Mouse (Mus musculus): ENCODE data around the gene Mpi.

The Mpi gene

DNA sequence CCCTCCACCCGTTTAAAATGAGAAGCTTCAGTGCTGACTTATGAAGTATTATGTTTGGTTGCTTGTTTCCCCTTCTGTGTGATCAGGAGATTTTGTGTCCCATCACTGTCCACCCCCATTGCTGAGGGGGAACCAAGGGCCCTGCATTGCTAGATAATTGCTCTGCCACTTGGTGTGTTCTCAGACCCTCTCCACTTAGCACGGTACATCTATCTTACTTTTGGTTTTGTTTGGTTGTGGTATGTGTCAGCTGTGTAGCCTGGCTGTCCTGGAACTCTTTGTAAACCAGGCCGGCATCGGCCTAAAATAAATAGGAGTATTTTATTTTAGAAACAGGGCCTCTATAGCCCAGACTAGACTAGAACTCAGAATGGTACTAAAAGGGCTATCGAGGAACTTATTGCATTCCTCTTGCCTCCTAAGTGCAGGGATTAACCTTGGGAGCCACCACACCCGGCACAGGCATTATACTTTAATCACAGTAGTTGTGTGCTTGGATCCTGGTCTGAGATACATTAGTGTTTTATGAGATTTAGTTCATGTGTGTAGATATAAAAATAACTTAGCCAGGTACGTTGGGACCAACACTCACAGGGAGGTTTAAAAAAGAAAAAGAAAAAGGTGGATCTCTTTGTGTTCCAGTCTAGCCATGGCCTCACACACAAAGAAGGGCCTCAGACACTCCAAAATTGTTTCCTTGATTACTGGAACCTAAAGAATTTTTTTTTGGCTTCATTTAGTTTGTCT is 30.3 kb downstream of the Mpi start:
- DNase-seq: no peak

DNA sequence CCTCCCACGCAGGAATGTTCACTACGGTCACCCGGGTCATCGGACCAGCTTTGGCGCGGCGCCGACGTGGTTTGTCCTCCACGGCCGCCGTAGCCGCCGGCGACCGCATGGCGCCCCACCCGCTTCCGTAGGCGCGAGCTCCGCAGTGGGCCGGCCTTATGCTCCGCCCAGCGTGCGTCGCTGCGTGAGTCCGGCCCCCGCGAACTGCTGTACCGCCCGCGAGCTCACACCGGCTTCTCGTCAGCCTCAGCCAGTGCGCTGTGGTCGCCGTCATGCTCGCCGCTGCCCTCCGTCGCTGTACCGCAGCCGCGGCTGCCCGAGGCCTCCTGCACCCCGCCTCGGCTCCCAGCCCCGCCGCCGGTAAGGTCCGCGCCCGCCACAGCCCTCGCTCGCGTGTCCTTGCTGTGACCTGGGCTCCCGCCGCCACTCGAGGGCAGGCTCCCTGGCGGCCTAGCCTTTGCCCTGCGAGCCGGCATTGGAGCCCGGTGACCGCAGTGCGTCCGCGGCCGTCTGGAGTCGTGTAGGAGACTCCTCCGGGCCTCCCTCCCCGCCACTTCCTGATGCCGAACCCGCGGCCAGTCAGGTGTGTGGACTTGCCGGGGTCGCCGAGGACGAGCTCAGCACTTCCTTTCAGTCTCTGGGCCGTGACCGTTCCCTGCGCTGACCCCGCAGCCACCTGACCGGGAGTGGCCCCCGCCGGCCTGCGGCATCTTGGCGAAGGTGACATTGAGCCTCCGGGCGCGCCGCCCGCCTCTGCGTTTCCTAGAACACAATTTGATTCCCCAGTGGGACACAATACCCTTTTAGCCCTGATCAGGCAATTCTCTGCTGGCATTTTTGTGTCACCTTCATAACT is 31.3 kb downstream of the Mpi start, which contains the start of gene Cox5a:
TSS of gene Cox5a (plus strand) at position 219 of the 856 bp plus-strand sequence.
- DNase-seq: peak; percentile 86 to 92

DNA sequence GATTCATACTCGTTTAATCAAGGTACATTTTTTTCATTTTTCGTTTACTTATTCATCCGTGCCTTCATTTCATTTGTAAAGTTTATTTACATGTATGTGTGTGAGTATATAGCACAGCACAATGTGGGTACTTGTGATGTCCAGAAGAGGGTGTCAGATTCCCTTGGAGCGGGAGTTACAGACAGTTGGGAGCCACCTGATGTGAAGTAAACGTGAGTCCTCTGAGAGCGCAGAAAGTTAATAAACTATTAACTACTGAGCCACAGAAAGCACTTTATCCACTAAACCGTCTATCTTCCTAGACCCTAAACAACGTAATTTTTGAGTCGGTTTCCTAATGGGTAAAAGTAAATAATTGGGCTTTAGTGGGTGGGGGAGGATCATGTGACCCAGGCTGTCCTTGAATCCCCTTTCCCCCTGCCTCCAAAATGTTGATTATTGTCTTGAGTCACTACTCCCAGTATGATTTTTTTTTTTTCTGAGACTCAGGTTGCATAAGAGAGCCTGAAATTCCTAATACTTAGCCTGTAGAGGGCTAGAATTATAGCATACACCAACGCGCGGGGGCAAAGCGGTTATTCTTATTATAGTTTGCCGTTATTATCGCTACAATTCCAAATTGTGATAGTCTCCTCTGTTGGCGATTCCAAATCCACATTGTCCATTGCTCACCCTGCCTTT is 32.0 kb downstream of the Mpi start:
- no peak for DNase-seq

DNA sequence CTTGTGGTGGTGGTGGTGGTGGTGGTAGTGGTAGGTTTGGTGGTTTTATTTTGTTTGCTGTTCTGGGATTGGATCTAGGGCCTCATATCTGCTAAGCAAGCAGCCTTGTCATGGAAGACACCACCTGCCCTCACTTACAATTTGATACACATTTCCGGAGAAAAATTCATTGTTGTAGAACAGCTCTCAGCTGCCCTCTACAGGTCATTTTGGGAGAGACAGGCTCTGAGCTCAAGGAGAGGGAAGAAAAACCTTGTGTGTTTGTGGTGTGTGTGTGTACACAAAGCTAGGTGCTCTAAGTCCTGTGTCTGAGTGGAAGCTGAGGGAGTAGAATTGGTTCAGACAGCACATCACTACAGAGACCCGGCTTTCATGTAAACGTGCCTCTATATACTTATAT is 35.5 kb downstream of the Mpi start:
- DNase-seq: peak in 1 of 2 experiments; percentile 61

DNA sequence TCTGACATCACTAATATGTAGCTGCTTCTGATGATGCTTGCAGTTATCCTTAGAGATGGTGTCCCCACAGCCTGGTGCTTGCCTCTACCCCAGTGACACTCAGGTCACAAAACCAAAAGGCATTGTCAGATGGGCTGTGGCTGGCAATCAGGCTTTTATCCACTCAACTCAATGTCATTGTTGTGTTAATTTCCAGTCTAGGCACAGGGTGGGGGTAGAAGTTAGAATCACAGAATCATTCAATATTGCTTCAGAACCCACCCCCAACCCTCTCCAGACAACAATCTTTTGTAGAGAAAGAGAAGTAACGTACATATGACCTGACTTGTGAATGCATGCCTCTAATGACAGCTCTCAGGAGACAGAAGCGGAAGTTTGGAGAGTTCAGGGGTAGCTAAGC is 42.0 kb downstream of the Mpi start:
- DNase-seq: no peak

DNA sequence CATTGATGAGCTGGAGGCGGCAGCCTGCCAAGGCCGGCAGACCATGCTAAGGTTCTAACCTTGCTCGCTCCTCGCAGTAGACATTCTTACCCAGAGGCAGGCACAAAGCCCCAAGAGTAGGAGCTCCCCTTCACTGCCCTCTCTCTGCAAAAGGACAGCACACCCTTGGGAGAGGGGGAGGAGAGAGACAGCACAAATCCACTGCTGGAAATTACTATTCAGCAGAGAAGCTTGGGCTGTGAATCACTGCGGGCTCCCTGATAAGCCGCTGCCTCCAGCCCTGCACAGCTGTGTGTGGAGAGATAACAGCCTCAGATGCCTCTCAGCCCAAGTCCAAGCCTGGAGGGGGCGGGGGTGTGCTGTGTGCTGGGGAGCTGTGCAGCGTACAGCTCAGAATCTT is 46.9 kb downstream of the Mpi start:
- DNase-seq: no peak

DNA sequence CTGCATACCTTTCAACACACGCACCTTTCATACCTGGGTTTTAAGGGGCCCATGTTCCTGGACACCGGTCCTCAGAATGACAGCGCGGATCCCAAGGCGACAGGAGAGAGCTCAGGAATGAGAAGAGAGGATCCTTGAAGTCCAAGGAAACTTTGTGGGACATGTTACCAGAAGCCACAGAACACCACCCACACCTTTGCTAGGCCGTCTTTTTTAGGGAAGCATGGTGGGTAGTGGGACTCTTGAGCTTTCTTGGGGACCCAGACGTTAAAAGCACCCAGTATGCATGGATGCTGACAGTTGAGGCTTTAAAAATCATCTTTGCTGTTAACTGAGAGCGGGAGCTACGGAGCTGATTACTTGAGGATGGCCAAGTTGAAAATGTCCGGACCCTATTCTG is 47.7 kb downstream of the Mpi start:
- no peak for DNase-seq

DNA sequence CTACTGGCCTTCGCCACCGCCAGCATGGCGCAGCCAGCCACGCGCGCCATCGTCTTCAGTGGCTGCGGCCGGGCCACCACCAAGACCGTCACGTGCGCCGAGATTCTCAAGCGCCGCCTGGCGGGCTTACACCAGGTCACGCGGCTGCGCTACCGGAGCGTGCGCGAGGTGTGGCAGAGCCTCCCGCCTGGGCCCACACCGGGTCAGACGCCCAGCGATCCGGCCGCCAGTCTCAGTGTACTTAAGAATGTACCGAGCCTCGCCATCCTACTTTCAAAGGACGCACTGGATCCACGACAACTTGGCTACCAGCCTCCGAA is 48.2 kb downstream of the Mpi start:
- peak; percentile 35 to 57 for DNase-seq

DNA sequence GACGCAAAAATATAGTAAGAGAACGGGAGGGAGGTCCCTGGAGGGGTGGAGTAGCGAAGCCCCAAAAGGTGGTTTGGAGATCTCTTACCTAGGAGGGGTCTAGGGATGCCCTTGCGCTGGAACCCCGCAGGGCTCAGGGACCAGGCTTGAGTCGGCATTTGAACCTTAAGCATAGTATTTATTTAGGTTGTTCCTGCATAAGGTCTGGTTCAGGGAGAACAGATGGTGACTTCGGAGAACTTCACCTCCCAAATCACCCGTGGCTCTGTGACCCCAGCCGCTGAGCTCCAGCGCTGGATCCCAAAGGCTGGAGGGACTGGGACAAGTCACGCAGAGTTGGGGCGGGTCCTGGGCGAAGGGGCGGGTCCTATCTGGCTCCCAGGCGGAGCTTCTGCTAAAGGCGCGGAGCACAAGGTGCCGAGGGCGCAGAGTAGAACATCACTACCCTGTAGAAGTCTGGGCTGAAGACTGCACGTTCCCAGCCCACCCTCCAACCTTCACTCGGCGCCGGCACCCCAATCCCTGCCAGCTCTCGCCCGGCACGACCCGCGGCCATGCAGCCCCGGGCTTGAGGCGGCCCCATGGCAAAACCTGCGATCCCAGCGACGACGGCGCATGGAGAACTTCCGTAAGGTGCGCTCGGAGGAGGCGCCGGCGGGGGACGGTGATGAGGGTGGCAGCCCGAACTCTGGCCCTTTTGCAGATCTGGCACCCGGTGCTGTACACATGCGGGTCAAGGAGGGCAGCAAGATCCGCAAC is 48.8 kb downstream of the Mpi start, which contains the start of gene Rpp25:
TSS of gene Rpp25 (plus strand) at position 405 of the 759 bp plus-strand sequence.
- DNase-seq: no peak

DNA sequence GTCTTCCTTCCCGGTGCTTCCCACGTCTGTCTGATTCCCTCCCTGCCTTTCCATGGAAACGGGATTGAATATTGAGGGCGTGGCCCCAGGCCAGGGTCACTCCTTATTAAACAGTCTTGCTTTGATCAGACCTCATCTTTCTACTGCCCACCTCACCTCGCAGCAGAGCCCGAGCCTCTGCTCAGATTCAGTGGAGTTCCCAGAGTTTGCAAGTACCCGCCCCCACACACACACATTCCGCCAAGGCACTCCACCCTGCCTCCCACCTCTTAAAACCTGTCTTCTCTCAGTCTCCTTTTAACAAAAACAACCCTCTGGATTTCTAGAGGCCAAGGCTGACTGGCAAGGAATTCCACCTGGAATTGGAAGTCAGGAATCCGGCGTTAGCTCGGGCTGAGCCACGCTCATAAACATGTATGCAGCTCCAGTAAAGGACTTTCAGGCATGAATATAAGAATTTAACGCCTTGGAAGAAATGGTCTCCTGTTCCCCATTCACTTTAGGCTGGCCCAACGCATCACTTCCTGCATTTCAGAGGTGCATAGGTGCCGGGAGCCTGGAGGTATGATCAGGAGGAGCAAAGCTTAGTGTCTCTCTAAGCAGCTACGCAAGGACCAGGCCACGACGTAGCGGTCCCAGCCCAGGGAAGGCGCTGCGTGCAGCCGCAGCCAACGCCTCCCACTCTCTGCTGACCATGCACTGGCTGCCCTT is 49.5 kb downstream of the Mpi start:
- no peak for DNase-seq

DNA sequence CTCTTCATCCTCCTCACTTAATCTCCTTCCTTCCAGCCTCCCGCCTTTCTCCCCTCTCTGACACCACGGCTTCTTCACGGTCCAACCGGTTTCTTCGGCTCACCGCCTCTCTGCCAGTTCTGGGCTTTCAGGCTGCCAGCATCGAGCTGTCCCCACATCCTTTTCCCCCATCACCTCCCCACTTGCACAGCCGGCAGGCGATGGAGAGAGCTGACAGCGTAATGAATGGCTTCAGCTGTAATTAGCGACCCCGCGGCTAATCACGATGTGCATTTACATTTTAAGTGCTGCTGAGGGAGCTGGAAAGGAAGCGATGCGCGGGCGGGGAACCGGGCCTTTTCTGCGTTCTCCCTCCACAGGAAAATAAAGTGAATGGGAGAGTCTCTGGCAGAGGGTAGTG is 50.7 kb downstream of the Mpi start:
- no peak for DNase-seq

DNA sequence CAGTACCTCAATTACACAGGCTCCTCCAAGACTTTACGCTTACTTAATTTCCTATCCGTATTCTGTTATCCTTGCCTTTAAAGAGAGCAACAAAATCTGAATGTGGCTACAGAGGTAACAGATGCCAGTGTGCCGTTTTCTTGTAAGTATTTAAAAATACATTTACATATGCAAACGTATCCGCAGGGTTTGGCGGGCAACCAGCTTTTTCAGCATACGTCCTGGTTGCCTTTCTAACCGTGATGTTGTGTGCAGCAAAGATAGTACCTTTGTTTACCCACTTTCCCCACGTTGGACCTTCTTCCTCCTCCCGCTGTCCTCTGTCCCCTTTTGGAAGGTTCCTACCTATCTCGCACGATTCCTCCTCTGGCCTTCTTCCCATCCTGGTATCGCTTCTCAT is 51.1 kb downstream of the Mpi start:
- DNase-seq: no peak

DNA sequence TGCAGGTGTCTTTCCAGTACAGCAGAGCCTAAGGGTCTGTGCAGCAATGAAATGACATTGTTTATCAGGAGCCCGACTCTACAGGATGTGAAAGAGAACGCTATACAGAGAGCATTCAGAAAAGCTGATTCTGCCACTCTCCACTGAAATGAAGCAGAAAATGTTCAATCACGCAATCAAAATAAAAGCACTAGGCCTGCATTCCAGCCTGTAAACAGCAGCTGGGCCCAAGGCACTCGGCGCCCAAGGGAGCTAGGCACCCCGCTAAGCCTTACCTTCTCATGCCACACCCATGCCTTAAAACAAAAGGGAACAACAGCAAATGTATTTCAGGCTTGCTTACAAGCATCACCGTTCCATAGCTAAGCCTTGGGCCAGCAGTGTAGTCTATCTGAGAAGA is 54.0 kb downstream of the Mpi start:
- DNase-seq: no peak

DNA sequence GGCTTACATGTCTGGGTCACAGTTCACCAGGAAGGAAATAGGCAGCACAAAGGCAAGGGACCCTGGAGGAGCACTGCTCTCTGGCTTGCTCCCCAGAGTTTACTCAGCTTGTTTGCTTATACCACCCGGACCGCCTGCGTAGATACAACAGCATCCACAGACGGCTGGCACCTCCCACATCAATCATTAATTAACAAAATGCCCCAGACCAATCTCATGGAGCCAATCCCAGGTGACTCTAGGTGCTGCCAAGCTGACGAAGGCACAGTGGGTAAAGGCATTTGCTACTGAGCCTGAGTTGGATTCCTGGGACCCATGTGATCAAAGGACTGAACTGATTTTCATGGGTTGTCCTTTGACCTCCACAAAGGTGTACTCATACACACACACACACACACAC is 55.3 kb downstream of the Mpi start:
- DNase-seq: no peak

DNA sequence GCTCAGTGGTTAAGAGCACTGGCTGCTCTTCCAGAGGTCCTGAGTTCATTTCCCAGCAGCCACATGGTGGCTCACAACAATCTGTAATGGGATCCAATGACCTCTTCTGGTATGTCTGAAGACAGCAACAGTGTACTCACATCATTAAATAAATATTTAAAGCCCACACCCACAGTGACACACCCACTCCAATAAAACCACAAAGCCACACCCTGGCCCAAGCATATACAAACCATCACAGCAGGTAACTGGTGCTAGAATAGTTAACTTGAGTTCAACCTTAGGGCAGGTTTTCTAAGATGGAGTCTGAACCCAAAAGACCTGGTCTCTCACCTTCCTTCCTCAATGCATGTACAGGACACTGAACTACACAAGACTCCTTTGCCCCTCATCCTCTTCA is 57.6 kb downstream of the Mpi start:
- no peak for DNase-seq
